Mouse (Mus musculus) thymus, postnatal 25 days (tissue): Measurements from ENCODE around the gene Slc24a5.
A peak's percentile ranks its signal among the peaks of the same experiment; 100 is the strongest.

Experiments used
- DNase-seq: peaks from one replicate; pipeline ENCODE4 v3.0.0; 2022

Slc24a5 gene

DNA sequence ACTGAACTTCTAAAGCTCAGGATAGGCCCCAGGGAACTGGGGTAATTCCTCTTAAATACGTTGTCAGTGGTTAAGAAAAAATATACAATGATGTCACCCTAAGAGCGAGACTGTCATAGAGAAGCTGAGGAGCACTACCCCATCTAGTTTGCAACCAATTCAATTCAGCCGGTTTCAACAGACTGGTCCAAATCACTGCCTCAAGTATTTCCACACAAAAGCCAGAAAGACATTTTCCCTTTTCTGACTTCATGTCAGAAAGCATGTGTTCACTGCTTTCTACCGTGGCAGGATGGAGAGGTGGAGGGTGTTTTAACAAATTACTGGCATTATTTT lies 54.3 kb downstream of the Slc24a5 start:
- DNase-seq = no peak

DNA sequence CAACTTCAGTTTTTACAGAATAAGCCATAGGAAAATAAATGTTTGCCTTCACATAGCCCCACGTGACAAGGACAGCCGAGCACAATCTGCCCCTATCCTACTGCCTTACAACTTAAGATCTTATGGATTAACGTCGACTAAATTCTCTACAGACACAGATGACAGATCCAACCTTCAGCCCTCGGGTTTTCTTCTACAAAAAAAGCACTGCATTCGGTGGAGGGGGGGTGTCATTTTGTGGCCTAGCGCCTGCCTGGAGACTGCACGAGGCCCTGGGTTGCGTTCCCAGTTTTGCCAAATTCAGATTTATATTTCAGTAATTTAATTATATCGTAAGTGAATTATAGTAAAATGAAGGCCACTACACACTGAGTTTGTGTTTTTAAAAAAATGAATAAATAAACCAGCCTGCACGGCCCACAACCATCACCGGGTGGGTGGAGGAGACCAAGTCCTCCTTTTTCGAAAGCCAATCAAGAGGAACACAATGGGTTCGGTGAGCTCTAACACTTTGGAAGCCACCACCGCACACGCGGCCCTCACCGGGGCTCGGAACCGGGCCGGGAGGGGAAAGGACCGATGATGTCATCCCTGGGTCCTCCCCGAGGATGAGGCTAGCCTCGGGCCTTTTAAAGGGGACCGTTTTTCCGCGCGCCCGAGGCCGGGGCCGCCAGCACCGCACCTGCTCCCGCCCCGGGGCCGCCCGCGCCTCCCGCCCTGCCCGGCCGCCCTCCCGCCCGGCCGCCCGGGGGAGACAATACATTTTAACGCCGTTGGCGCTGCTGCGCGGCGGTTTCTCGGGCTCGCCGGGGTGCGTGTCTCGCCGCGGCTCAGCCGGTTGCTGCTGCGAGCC lies 54.9 kb downstream of the Slc24a5 start:
- DNase-seq = peak; percentile 59

DNA sequence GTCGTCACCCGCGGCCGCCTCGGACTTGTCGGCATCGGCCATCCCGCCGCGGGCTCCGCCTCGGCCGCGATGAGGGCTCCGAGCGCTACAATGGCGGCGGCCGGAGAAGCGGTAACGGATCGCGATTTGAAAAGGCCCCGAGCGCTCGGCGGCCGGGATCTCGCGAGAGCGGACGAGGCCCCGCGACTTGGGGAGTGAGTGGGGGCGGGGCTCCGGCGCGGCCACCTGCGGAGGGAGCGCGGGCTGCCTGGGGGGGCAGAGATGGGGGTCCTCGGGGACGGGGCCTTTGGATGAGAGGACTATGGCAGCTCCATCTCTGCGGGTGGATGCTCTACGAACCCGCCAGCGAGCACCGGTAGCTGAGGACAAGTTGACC lies 55.5 kb downstream of the Slc24a5 start, which contains the start of gene Myef2:
Gene Myef2, minus strand, starts transcription at position 185 of the 376 bp plus-strand sequence.
- peak; percentile 89 for DNase-seq

DNA sequence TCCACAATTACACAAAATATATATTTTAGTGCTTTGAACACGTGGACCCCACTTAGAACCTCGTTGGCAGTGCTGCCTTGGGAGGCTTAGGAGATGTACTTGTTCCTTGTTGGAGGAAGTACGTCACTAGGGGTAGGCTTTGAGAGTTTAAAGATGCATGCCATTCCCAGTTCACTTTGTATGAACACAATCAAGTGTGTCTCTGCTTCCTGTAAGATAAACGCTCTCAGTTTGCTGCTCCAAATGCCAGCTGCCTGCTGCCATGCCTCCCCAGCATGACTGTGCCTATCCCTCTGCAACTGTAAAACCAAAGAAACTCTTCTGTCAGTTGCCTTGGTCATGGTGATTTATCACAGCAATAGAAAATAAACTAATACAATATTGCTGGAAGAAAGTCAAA lies 57.9 kb downstream of the Slc24a5 start:
- no peak for DNase-seq

DNA sequence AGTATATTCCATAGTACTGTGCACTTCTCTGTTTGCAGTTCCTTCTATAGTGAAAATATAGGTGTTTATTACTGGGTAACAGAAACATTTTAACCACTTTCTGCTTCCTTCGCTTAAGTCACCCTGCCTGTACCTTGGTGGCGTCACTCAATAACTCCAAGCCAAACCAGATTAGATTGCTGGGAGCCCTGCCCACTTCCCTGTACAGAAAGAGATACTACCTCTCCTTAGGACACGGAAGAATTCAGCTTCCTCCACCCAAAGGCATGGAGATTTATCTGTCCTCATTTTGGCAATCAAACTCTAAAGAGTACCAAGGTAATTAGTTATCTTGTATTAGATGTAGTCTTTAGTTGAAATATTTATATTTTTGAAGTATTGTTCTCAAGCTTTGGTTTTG lies 58.9 kb downstream of the Slc24a5 start:
- DNase-seq = no peak

DNA sequence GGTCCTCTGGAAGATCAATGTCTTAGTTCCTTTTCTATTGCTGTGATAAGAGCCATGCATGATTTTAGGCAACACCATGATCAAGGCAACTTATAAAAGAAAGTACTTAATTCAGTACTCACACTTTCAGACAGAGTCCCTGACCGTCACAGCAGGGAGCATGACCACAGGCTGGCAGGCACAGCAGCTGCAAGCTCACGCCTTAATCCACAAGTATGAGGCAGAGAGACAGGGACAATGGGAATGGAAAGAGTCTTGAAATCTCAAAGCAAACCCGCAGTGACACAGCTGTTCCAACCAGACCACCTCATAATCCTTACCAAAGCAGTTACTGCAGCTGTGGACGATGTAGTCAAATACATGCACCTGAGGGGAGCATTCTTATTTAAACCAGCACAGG lies 66.2 kb downstream of the Slc24a5 start:
- no peak for DNase-seq

DNA sequence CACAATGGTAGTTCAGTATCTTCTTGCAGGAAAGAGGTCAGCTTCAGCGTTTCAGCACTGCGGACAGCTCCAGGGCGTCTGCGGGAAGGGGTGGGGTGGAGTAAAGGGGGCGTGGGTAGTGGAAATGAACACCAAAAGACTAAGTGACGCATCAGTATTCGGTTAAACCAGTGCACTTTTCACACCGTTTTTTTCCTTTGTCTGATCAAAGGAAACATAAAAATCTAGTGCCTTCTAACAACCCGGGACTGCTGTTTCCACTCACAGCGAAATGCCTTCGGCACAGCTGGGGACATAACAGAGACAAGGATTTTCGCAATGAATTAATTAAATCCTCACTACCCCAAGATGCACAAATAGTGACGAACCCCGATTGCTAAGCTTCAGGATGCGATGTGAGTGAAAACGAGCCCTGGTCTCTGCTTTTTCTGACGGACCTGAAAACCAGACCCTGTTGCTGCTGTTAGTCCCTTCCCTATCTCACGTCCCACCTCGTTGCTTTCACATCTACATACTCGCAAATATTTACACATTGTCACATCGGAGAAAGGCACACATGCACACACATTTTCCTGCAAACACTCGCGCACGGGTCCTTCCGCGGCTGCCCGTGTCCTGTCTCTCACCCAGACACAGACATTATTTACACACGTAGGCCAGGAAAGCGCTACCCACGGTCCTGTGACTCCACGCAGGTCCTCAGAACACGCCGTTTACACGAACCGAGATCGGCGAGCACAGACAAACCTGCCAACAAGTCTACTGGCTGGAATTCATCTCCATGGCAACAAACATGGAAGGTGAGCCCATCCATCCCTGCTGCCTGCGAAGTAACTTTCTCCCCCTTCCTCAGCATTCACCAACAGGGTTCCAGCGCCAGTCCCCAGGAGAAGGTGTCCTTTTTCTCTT lies 68.2 kb downstream of the Slc24a5 start, which contains the start of gene Ctxn2:
Gene Ctxn2, plus strand, starts transcription at position 790 of the 909 bp plus-strand sequence.
- peak; percentile 86 for DNase-seq

DNA sequence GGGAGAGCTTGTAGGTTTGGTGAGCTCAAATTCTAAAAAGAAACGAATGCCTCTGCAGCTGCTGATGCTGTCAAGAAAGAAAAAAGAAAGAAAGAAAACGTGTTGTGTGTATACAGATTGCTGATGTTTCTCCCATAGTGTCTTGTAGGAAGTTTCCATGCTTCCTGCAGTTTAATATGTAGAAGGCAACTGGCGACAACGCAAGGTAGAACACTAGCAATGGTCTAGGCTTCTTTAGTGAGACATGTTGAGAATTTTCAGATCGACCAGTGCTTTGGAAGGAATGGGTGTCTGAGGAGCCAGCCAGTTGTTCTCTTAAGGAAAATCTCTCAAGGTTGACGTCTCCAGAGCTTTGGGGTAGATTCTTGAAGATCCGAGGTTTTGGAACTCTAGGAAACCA lies 68.9 kb downstream of the Slc24a5 start:
- no peak for DNase-seq
